Mouse (Mus musculus): Measurements from ENCODE around the gene Tnfrsf19. TPM values are rescaled to one million over a fixed set of nuclear protein-coding genes. Genes with fewer than 3 reads are reported as not detected.

The Tnfrsf19 gene
- polyA plus RNA-seq, 1 experiment from 2014 or later, result 4.7 TPM

- H3K9ac ChIP-seq (ENCODE audit: low read depth, low read length), result no peak overlapping the region
- no peak overlapping the region for H3K27ac ChIP-seq (ENCODE audit: low read depth, low read length)
- H3K27me3 ChIP-seq (replicated peaks; ENCODE audit: control insufficient read depth, insufficient read depth, low read length), result no peaks in the 10 kb centered on the region; the same call in 1 of the 2 replicates
- H3K4me3 ChIP-seq (ENCODE audit: low read depth, low read length), result no peak overlapping the region
- no peak for TF ChIP-seq CTCF (IDR thresholded peaks at IDR 0.05; ENCODE audit: low read depth)
- H3K36me3 ChIP-seq (ENCODE audit: control insufficient read depth, insufficient read depth), result no peaks in the 10 kb centered on the region
- no peaks in the 10 kb centered on the region for H3K9me3 ChIP-seq (ENCODE audit: control insufficient read depth)
- ATAC-seq, result no peak
- WGBS, result 52% methylated on average over 3 of the region's 3 CpGs
- H3K4me2 ChIP-seq (replicated peaks; ENCODE audit: low read depth), result no peak overlapping the region
- H3K4me1 ChIP-seq (replicated peaks; ENCODE audit: control insufficient read depth, insufficient read depth, low read length), result 0 out of 2 replicates have a peak, but pooled peaks cover 1% of the 10 kb centered on the region
Measured at GRCm38 (mm10) chr14:61061729-61062128, 15.4 kb upstream of the Tnfrsf19 start.

DNA sequence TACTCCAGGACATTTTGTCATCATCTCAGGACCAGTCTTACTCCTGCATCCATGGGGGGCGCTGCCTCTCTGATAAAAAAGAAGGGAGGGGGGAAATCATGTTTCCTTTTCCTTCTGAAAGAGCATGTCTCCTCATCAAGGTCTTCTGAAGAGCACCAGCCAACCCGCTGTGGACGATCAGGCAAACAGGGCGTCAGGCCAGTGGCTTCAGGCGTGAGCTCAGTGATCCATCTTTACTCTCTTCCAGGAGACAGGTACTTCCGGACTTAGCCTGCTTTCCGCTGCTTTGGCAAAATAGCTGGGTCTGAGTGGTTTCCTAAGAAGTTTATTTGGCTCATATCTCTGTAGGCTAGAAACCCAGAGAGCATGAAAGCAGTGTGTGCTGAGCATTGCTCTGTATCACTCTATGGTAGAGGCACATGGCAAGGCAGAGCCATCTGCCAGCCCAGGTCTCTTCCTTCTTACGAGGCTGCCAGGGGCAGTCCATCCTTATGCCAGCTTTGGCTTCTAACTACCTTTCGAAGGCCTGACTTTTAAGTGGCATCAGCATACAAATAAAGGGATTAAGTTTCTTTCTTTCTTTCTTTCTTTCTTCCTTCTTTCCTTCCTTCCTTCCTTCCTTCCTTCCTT is 13.1 kb upstream of the Tnfrsf19 start:
- no peaks in the 10 kb centered on the region for H3K9me3 ChIP-seq (ENCODE audit: control insufficient read depth)

DNA sequence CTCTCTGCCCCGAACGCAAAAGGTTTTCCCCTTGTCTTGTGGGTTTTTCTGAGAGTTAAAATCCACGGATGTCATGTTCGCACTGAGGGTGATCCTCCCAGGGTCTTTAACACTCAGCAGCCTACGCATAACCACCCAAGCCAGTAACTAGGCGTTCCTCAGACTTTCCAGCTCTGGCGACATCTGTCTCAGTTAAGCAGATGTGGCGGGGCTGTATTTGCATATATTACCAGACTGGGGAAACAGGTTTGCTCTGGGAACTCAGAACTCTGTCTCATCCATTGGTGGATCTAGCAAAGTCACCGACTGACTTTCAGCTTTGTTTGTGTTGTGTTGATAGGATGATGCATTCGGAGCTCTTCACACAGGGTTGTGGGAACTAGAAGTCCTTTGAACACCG is 10.7 kb upstream of the Tnfrsf19 start:
- no peak for ATAC-seq
- H3K4me2 ChIP-seq (replicated peaks; ENCODE audit: low read depth), result peak overlapping the region; percentile 52
- H3K27ac ChIP-seq (ENCODE audit: low read depth, low read length), result no peak overlapping the region
- H3K9ac ChIP-seq (ENCODE audit: low read depth, low read length), result no peak overlapping the region
- H3K9me3 ChIP-seq (ENCODE audit: control insufficient read depth), result no peaks in the 10 kb centered on the region
- WGBS, result 10% methylated on average over 11 of the region's 11 CpGs
- no peak for TF ChIP-seq CTCF (IDR thresholded peaks at IDR 0.05; ENCODE audit: low read depth)
- H3K4me1 ChIP-seq (replicated peaks; ENCODE audit: control insufficient read depth, insufficient read depth, low read length), result 0 out of 2 replicates have a peak, but pooled peaks cover 4% of the 10 kb centered on the region
- 0 out of 2 replicates have a peak overlapping the region, but pooled peaks have one; percentile 4 for H3K4me3 ChIP-seq (ENCODE audit: low read depth, low read length)
- no peaks in the 10 kb centered on the region for H3K36me3 ChIP-seq (ENCODE audit: control insufficient read depth, insufficient read depth)
- peaks cover 3% of the 10 kb centered on the region; the same call in 1 of the 2 replicates for H3K27me3 ChIP-seq (replicated peaks; ENCODE audit: control insufficient read depth, insufficient read depth, low read length)

More for the DNA sequence above, 13.1 kb upstream of the Tnfrsf19 start:
- H3K36me3 ChIP-seq (ENCODE audit: control insufficient read depth, insufficient read depth), result no peaks in the 10 kb centered on the region
- ATAC-seq, result no peak
- no peak overlapping the region for H3K9ac ChIP-seq (ENCODE audit: low read depth, low read length)
- peaks cover 3% of the 10 kb centered on the region; the same call in 1 of the 2 replicates for H3K27me3 ChIP-seq (replicated peaks; ENCODE audit: control insufficient read depth, insufficient read depth, low read length)
- WGBS, result 72% methylated on average over 9 of the region's 9 CpGs
- TF ChIP-seq CTCF (IDR thresholded peaks at IDR 0.05; ENCODE audit: low read depth), result no peak
- no peak overlapping the region for H3K27ac ChIP-seq (ENCODE audit: low read depth, low read length)
- 0 out of 2 replicates have a peak, but pooled peaks cover 4% of the 10 kb centered on the region for H3K4me1 ChIP-seq (replicated peaks; ENCODE audit: control insufficient read depth, insufficient read depth, low read length)
- no peak overlapping the region for H3K4me2 ChIP-seq (replicated peaks; ENCODE audit: low read depth)
- H3K4me3 ChIP-seq (ENCODE audit: low read depth, low read length), result no peak overlapping the region

DNA sequence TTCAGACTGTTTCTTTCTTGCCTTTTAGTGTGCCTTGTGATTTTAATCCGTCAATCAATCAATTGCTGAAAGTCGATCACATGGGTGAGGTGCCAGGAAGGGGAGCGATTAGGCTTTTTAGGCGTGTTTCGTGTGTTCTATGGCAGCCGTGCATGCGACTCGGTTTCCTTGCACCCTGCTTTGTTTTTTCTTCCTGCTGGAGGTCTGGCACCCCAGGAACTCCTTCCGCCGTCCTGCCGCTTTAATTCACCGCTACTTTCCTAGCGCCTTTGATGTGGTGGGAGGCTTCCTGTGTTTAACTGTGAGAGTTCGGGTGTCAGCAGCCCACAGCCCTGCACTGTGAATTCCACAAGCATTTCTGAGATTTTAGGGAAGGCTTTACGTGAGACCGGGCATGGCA is 10.2 kb upstream of the Tnfrsf19 start:
- Histone ChIP-seq H3K9me3 (ENCODE audit: control insufficient read depth) (no peaks in the 10 kb centered on the region), H3K9ac (ENCODE audit: low read depth, low read length) (no peak overlapping the region), H3K4me3 (ENCODE audit: low read depth, low read length) (0 out of 2 replicates have a peak overlapping the region, but pooled peaks have one; percentile 4), H3K27ac (ENCODE audit: low read depth, low read length) (no peak overlapping the region), H3K4me2 (replicated peaks; ENCODE audit: low read depth) (peak overlapping the region; percentile 52), H3K4me1 (replicated peaks; ENCODE audit: control insufficient read depth, insufficient read depth, low read length) (0 out of 2 replicates have a peak, but pooled peaks cover 4% of the 10 kb centered on the region), H3K27me3 (replicated peaks; ENCODE audit: control insufficient read depth, insufficient read depth, low read length) (0 out of 2 replicates have a peak, but pooled peaks cover 3% of the 10 kb centered on the region), H3K36me3 (ENCODE audit: control insufficient read depth, insufficient read depth) (no peaks in the 10 kb centered on the region)
- no peak for TF ChIP-seq CTCF (IDR thresholded peaks at IDR 0.05; ENCODE audit: low read depth)
- 4% methylated on average over 16 of the region's 16 CpGs for WGBS
- ATAC-seq, result no peak

DNA sequence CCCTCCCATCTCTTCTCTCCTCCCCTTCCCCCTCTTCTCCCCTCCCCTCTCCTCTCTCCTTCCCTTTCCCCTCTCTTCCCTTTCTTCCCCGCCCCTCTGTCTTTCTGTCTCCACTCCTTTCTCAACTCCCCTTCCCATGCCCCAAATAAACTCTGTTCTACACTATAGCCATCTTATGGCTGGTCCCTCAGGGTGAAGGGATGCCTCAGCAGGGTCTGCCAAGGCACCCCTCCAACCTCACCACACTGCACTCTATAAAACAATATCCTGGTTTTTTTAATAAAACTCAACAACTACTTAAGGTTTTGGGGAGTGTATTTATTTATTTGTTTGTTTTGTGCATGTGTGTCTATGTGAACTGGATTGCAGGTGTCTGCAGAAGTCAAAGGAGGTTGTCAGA is 9.6 kb upstream of the Tnfrsf19 start:
- Histone ChIP-seq H3K4me1 (replicated peaks; ENCODE audit: control insufficient read depth, insufficient read depth, low read length) (0 out of 2 replicates have a peak, but pooled peaks cover 4% of the 10 kb centered on the region), H3K27me3 (replicated peaks; ENCODE audit: control insufficient read depth, insufficient read depth, low read length) (0 out of 2 replicates have a peak, but pooled peaks cover 3% of the 10 kb centered on the region), H3K36me3 (ENCODE audit: control insufficient read depth, insufficient read depth) (no peaks in the 10 kb centered on the region), H3K4me2 (replicated peaks; ENCODE audit: low read depth) (no peak overlapping the region), H3K9ac (ENCODE audit: low read depth, low read length) (no peak overlapping the region), H3K27ac (ENCODE audit: low read depth, low read length) (no peak overlapping the region), H3K4me3 (ENCODE audit: low read depth, low read length) (no peak overlapping the region), H3K9me3 (ENCODE audit: control insufficient read depth) (no peaks in the 10 kb centered on the region)
- TF ChIP-seq CTCF (IDR thresholded peaks at IDR 0.05; ENCODE audit: low read depth), result no peak
- 63% methylated on average over 1 of the region's 1 CpGs for WGBS
- ATAC-seq, result no peak

- Histone ChIP-seq H3K9ac (ENCODE audit: low read depth, low read length) (no peak overlapping the region), H3K9me3 (ENCODE audit: control insufficient read depth) (no peaks in the 10 kb centered on the region), H3K4me3 (ENCODE audit: low read depth, low read length) (no peak overlapping the region), H3K27ac (ENCODE audit: low read depth, low read length) (no peak overlapping the region), H3K27me3 (replicated peaks; ENCODE audit: control insufficient read depth, insufficient read depth, low read length) (0 out of 2 replicates have a peak, but pooled peaks cover 3% of the 10 kb centered on the region), H3K36me3 (ENCODE audit: control insufficient read depth, insufficient read depth) (no peaks in the 10 kb centered on the region), H3K4me2 (replicated peaks; ENCODE audit: low read depth) (no peak overlapping the region), H3K4me1 (replicated peaks; ENCODE audit: control insufficient read depth, insufficient read depth, low read length) (0 out of 2 replicates have a peak, but pooled peaks cover 4% of the 10 kb centered on the region)
- whole genome bisulfite sequencing, result 93% methylated on average over 3 of the region's 3 CpGs
- no peak for TF ChIP-seq CTCF (IDR thresholded peaks at IDR 0.05; ENCODE audit: low read depth)
- no peak for ATAC-seq
Measured at GRCm38 (mm10) chr14:61052163-61052562, 5.9 kb upstream of the Tnfrsf19 start.
